Comparison of ENCODE assay signal across 12 mouse cellular contexts in the genomic region with DNA sequence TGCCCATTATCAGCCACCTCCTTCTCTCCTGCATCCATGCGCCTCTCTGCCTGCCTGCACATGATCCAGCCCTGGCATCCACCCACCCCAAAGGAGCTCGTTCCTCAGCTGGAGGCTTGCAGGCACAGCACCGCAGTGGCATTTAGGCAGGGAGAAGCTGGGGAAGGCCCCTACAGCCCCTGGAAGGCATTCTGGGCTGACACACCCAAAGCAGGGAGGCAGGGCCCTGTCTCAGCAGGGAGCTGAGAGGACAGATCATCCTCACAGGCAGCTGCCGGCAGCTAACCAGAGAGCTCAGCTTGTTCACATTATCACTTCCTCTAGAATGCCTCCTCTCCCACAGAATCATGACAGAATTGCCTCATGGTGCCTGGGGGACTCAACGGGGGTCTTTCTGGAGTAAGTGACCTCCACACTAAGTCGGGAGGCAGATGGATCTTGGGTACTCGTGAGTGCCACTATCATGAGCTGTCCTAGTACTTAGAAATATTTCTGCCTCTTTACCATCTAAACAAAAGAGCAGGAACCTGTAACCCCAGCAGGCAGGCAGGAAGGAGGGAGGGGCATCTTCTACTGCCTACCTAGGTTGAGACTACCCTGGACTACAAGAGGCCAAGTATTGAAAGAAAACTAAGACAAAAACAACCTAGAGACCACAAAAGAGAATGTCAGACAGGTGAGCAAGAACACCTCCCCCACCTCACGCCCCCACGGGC.
DNase-seq lines count a peak whose midpoint lies in the region; ATAC-seq and TF ChIP-seq lines count a peak whose summit lies in the region.
"Had no signal": no experiment of that assay in that cellular context is flagged by ENCODE, and none has a peak within 500 bp of the region (broad histone marks: within the 10 kb centered on the region; RNA-seq: fewer than 3 reads in every experiment).

No protein-coding gene starts in this region.

- 0 out of 2 replicates have a peak, but pooled peaks cover 7% of the 10 kb centered on the region for H3K4me1 ChIP-seq in heart, postnatal 0 days (ENCODE audit: control insufficient read depth, insufficient read depth)
- peaks cover 18% of the 10 kb centered on the region for H3K4me1 ChIP-seq in thymus, adult 2 months (replicated peaks; ENCODE audit: control insufficient read depth, insufficient read depth, low read length)
- H3K4me1 ChIP-seq in embryonic facial prominence, embryonic 12.5 days, result 0 out of 2 replicates have a peak, but pooled peaks cover 10% of the 10 kb centered on the region

- no peak overlapping the region for H3K4me2 ChIP-seq in heart, postnatal 0 days (ENCODE audit: low read depth, low read length)
- no peak overlapping the region for H3K4me2 ChIP-seq in embryonic facial prominence, embryonic 12.5 days (replicated peaks)
- H3K4me2 ChIP-seq: heart, embryonic 11.5 days; midbrain, embryonic 12.5 days had no signal

- TF ChIP-seq POLR2A in thymus, adult 2 months (IDR thresholded peaks at IDR 0.05; ENCODE audit: control insufficient read depth, extremely low read depth, insufficient read depth, low read length, poor library complexity), result no peak

- H3K36me3 ChIP-seq in heart, postnatal 0 days (replicated peaks; ENCODE audit: control insufficient read depth, insufficient read depth, low read length), result no peaks in the 10 kb centered on the region
- H3K36me3 ChIP-seq in thymus, adult 2 months (ENCODE audit: control insufficient read depth, insufficient read depth, low read length), result no peaks in the 10 kb centered on the region
- no peaks in the 10 kb centered on the region for H3K36me3 ChIP-seq in embryonic facial prominence, embryonic 12.5 days
- H3K36me3 ChIP-seq: G1E; midbrain, embryonic 12.5 days had no signal

- no peak overlapping the region for H3K4me3 ChIP-seq in heart, postnatal 0 days (ENCODE audit: low read depth, low read length)
- H3K4me3 ChIP-seq in thymus, adult 2 months (ENCODE audit: control insufficient read depth, insufficient read depth, low read length), result no peak overlapping the region
- H3K4me3 ChIP-seq in embryonic facial prominence, embryonic 12.5 days, result no peak overlapping the region
- H3K4me3 ChIP-seq: midbrain, embryonic 12.5 days had no signal

- no peak for TF ChIP-seq EP300 in heart, postnatal 0 days (IDR thresholded peaks at IDR 0.05; ENCODE audit: low read depth)

- H3K27me3 ChIP-seq in heart, postnatal 0 days (ENCODE audit: control insufficient read depth, insufficient read depth, low read length), result no peaks in the 10 kb centered on the region
- no peaks in the 10 kb centered on the region for H3K27me3 ChIP-seq in thymus, adult 2 months (ENCODE audit: control insufficient read depth, insufficient read depth, low read length)
- no peaks in the 10 kb centered on the region for H3K27me3 ChIP-seq in embryonic facial prominence, embryonic 12.5 days

- no peak overlapping the region for H3K9ac ChIP-seq in heart, postnatal 0 days (replicated peaks; ENCODE audit: low read depth, low read length)
- peak overlapping the region; percentile 24; the same call in 1 of the 2 replicates for H3K9ac ChIP-seq in embryonic facial prominence, embryonic 12.5 days
- H3K9ac ChIP-seq: liver, embryonic 14.5 days; midbrain, embryonic 12.5 days had no signal

- 31% methylated on average over 9 of the region's 9 CpGs for WGBS in heart, postnatal 0 days
- WGBS in thymus, adult 2 months, result 59% methylated on average over 9 of the region's 9 CpGs
- WGBS in embryonic facial prominence, embryonic 12.5 days, result 26% methylated on average over 9 of the region's 9 CpGs

- peak overlapping the region; percentile 62; the same call in 1 of the 2 replicates for H3K27ac ChIP-seq in heart, postnatal 0 days (ENCODE audit: low read depth)
- peak overlapping the region; percentile 84 for H3K27ac ChIP-seq in thymus, adult 2 months (ENCODE audit: control insufficient read depth, insufficient read depth, low read length)
- no peak overlapping the region; the same call in 1 of the 2 replicates for H3K27ac ChIP-seq in embryonic facial prominence, embryonic 12.5 days
- H3K27ac ChIP-seq: liver, embryonic 14.5 days; midbrain, embryonic 12.5 days had no signal

- no peak for TF ChIP-seq CTCF in heart, postnatal 0 days (IDR thresholded peaks at IDR 0.05; ENCODE audit: low read depth)
- no peak for TF ChIP-seq CTCF in thymus, adult 2 months (IDR thresholded peaks at IDR 0.05; ENCODE audit: borderline replicate concordance, control insufficient read depth, extremely low read depth, insufficient read depth, low read length, poor library complexity)

- intact Hi-C loops in heart, postnatal 10 days (cut with DNase I), result loop anchor here (1.0 to 10.0 kb wide), 6 partner anchors 91 to 573 kb away; a partner anchor contains a TSS

- no peak for DNase-seq in heart, postnatal 0 days (ENCODE audit: low spot score)
- no peak for DNase-seq in heart, postnatal 10 days
- DNase-seq in thymus, adult 2 months, result no peak
- no peak for DNase-seq in thymus, adult 18-20 months
- peak; percentile 41 for DNase-seq in thymus, postnatal 4 days
- no peak for DNase-seq in cerebellum, adult 9-11 months

- no peaks in the 10 kb centered on the region for H3K9me3 ChIP-seq in heart, postnatal 0 days (replicated peaks; ENCODE audit: control insufficient read depth, low read length)
- no peaks in the 10 kb centered on the region for H3K9me3 ChIP-seq in embryonic facial prominence, embryonic 12.5 days
- H3K9me3 ChIP-seq: G1E; midbrain, embryonic 12.5 days had no signal

- ATAC-seq in heart, postnatal 0 days (ENCODE audit: insufficient read depth, low read depth), result no peak
- no peak for ATAC-seq in embryonic facial prominence, embryonic 12.5 days (ENCODE audit: insufficient number of reproducible peaks, insufficient read depth, low FRiP score, low TSS enrichment)
- ATAC-seq in monocyte, adult 5-6 weeks (replicated peaks; ENCODE audit: insufficient number of reproducible peaks, low FRiP score, low TSS enrichment, poor library complexity, severe bottlenecking), result no peak
